Mouse (Mus musculus) adrenal gland, adult 2 months (tissue): ENCODE measurements around the gene Zfp940. TPM values are rescaled to one million over a fixed set of nuclear protein-coding genes. Genes with fewer than 3 reads are reported as not detected.
A peak's percentile ranks its signal among the peaks of the same experiment; 100 is the strongest.

ENCODE experiments used
- DNase-seq: peaks from one replicate; pipeline ENCODE4 v3.0.0; 2021
- polyA plus RNA-seq: library from polyadenylated mRNA; depleted of rRNA; stranded (reverse); fragments of >200 nt; gene quantifications from 2 replicates; pipeline ENCODE4 v1.2.3, GENCODE M21; 2012; rRNA removed
- total RNA-seq, 2 experiments: library from RNA; stranded (reverse); gene quantifications; 2 replicates each; pipeline ENCODE4 v1.2.3; 2021

Gene Zfp940
- total and polyA plus RNA-seq, 3 experiments, result 0.03 to 1.0 (median 0.61) TPM

DNA sequence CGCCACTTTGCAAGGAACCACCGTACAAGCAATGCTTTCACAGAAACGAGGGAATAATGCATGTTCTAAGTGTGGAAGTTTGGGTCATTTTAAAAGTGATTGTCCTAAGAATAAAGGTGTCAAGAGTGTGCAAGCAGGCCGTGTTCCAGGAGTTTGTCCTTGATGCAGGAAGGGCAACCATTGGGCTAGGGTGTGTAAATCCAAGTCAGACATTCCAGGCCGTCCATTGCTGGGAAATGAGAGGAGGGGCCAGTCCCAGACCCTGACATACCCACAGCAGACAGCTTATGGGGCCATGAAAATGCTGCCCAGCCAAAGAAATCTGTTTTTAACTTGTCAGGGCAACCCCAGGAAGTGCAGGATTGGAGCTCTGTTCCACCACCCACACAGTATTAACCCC is 46.4 kb downstream of the Zfp940 start:
- no peak for DNase-seq

DNA sequence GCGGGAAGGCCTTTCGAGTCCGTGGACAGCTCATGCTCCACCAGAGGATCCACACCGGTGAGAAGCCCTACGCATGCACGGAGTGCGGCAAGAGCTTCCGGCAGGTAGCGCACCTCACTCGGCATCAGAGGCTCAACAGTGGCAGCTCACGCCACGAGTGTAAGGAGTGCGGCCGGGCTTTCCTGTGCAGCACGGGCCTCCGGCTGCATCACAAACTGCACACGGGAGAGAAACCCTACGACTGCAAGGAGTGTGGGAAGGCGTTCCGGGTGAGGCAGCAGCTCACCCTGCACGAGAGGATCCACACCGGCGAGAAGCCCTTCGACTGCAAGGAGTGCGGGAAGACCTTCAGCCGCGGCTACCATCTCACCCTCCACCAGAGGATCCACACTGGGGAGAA is 60.6 kb downstream of the Zfp940 start:
- no peak for DNase-seq

DNA sequence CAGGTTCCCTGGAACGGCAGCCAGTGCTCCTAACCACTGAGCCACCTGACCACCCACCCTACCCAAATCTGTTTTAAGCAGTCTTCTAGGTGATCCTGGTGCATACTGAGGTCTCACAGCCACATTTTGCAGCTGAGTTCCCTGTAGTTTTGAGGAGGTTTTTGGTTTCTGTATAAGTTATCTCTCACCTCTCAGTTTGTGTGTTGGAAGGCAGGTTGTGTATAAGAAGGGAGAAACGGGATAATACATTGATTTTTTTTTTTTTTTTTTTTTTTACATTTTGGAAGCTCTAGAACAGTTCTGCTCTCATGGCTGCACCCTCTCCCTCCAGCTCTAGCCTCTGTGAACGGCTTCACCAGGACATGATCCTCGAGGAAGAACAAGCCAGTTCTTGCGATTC is 67.6 kb downstream of the Zfp940 start:
- no peak for DNase-seq

GRCm38 (mm10) chr7:29785023-29785422 is 68.4 kb downstream of the Zfp940 start:
- DNase-seq, result no peak

DNA sequence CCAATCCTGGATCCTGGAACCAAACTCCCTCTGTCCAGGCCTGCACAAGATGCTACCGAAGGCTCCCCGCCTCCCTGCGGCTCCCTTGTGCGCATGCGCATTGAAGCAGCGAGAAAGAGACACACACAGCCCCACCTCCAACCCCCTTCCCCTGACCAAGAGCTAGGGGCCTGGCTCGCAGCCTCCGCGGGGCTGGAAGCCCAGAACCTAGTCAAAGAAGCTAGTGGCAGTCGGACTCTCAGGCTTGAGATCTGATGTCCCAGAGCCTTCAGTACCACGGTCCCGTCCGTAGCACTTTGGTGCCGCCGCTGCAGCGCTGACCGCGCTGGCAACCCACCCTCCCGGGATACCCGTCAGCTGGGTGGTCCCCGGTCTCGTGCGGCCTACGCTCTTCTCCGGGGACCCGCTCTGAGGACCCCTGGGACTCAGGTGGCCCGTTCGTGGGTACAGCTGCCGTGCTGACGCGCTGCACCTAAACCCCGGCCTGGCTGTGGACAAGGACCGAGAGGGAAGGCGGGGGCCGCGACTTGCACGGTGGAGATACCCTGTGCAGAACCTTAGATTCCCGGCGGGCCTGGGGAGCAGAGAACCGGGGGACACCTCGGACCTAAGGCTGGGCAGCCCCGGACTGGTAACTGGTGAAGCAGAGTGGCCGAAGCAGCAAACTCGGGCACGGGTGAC is 69.5 kb downstream of the Zfp940 start, which contains the start of gene Zfp30:
Zfp30 (plus strand) TSS at position 128 of the 681 bp plus-strand sequence.
- peak; percentile 89 for DNase-seq

Other genes with a start within 250 kb of the Zfp940 start
- not detected for gene Catsperg2, start 126.6 kb downstream of the Zfp940 start, total RNA-seq
- gene Catsperg2, start 126.6 kb downstream of the Zfp940 start, polyA plus RNA-seq, result 0.07 TPM in 1 of 2 replicates, not detected in the other
- gene Zfp84, start 85.1 kb downstream of the Zfp940 start, total RNA-seq, result 10 to 100 TPM; 13.3 to 15.0 TPM
- 0.87 and 1.4 TPM in 2 replicates for gene Zfp84, start 85.1 kb downstream of the Zfp940 start, polyA plus RNA-seq
- gene Zfp30, start 69.7 kb downstream of the Zfp940 start, total RNA-seq, result 1 to 10 TPM; 2.1 to 3.9 TPM
- gene Zfp30, start 69.7 kb downstream of the Zfp940 start, polyA plus RNA-seq, result 2.4 and 2.5 TPM in 2 replicates
- 10 to 100 TPM; 14.4 to 15.8 TPM for gene Zfp790, start 37.6 kb downstream of the Zfp940 start, total RNA-seq
- 0.58 and 0.71 TPM in 2 replicates for gene Zfp790, start 37.6 kb downstream of the Zfp940 start, polyA plus RNA-seq
- gene Zfp420, start 6.3 kb upstream of the Zfp940 start, total RNA-seq, result 1 to 10 TPM; 5.2 to 5.8 TPM
- 0.29 and 0.57 TPM in 2 replicates for gene Zfp420, start 6.3 kb upstream of the Zfp940 start, polyA plus RNA-seq
- 10 to 100 TPM in 1 of 2 experiments, 1 to 10 TPM in 1; 9.7 to 11.1 TPM for gene Zfp27, start 52.9 kb upstream of the Zfp940 start, total RNA-seq
- gene Zfp27, start 52.9 kb upstream of the Zfp940 start, polyA plus RNA-seq, result 0.90 and 0.91 TPM in 2 replicates
- 1 to 10 TPM; 4.0 to 7.8 TPM for gene Zfp383, start 54.6 kb upstream of the Zfp940 start, total RNA-seq
- gene Zfp383, start 54.6 kb upstream of the Zfp940 start, polyA plus RNA-seq, result 0.26 and 0.39 TPM in 2 replicates
- gene Zfp74, start 100.4 kb upstream of the Zfp940 start, total RNA-seq, result 10 to 100 TPM in 1 of 2 experiments, 1 to 10 TPM in 1; 9.6 to 10.3 TPM
- gene Zfp74, start 100.4 kb upstream of the Zfp940 start, polyA plus RNA-seq, result 21.1 and 24.4 TPM in 2 replicates
- 1 to 10 TPM; 5.2 to 7.1 TPM for gene Zfp568, start 130.3 kb upstream of the Zfp940 start, total RNA-seq
- gene Zfp568, start 130.3 kb upstream of the Zfp940 start, polyA plus RNA-seq, result 1.1 and 1.6 TPM in 2 replicates
- 1 to 10 TPM; 2.1 to 2.8 TPM for gene Zfp14, start 197.7 kb upstream of the Zfp940 start, total RNA-seq
- 0.81 and 1.7 TPM in 2 replicates for gene Zfp14, start 197.7 kb upstream of the Zfp940 start, polyA plus RNA-seq
- 1 to 10 TPM; 1.6 to 2.5 TPM for gene Zfp82, start 219.2 kb upstream of the Zfp940 start, total RNA-seq
- 0.06 and 0.11 TPM in 2 replicates for gene Zfp82, start 219.2 kb upstream of the Zfp940 start, polyA plus RNA-seq
- gene Gm26920, start 236.7 kb upstream of the Zfp940 start, total RNA-seq, result under 1 TPM in 1 of 2 experiments, not detected in 1; 0.73 TPM
- not detected in 2 replicates for gene Gm26920, start 236.7 kb upstream of the Zfp940 start, polyA plus RNA-seq
- gene Zfp566, start 236.9 kb upstream of the Zfp940 start, total RNA-seq, result 1 to 10 TPM; 2.2 to 2.6 TPM
- gene Zfp566, start 236.9 kb upstream of the Zfp940 start, polyA plus RNA-seq, result 1.5 and 1.6 TPM in 2 replicates
- gene Zfp260, start 241.1 kb upstream of the Zfp940 start, total RNA-seq, result 10 to 100 TPM; 35.4 to 39.5 TPM
- gene Zfp260, start 241.1 kb upstream of the Zfp940 start, polyA plus RNA-seq, result 6.2 and 9.7 TPM in 2 replicates